Mouse (Mus musculus) neutrophil, adult 5-6 weeks (primary cell): ENCODE measurements at regions not wholly inside any gene's neighbourhood (a gene's known extent, or its start where the extent isn't known, plus 50 kb on each side); places are given as distances from the start of the nearest gene placed in this dataset.

Experiments
- ATAC-seq: fragments of 151-379, 151-347 bp; 2 replicates; pipeline ENCODE4 v1.8.0; 2017; ENCODE audit warnings: mild to moderate bottlenecking, moderate TSS enrichment; ENCODE audit not compliant: insufficient number of reproducible peaks, poor library complexity, low FRiP score, severe bottlenecking; ENCODE audit errors: extremely low read depth

- ATAC-seq = no peak
Observed at GRCm38 (mm10) chr6:100144544-100145287, 142.6 kb downstream of the Rybp start.

GRCm38 (mm10) chr6:100143586-100144301 lies 143.5 kb downstream of the Rybp start:
- no peak for ATAC-seq

DNA sequence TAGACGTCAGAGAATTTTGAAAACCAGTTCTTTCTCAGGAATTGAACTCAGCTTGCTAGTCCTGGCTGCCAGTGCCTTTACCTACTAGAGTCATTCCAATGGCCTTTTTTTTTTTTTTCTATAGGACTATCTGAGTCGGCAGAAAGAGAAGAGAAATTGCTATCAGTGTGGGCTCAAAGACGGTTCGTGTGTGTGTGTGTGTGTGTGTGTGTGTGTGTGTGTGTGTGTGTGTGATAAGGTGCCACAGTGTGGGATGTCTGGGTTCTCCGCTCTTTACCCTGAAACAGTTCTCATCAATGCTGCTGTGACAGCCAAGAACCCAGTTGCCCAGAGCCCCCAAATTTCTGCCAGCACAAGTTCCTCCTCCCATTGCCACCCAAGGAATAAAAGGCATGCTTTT lies 146.1 kb downstream of the Rybp start:
- no peak for ATAC-seq

GRCm38 (mm10) chr6:100140581-100141114 lies 146.6 kb downstream of the Rybp start:
- ATAC-seq = no peak

GRCm38 (mm10) chr6:100139809-100140208 lies 147.5 kb downstream of the Rybp start:
- ATAC-seq = no peak

DNA sequence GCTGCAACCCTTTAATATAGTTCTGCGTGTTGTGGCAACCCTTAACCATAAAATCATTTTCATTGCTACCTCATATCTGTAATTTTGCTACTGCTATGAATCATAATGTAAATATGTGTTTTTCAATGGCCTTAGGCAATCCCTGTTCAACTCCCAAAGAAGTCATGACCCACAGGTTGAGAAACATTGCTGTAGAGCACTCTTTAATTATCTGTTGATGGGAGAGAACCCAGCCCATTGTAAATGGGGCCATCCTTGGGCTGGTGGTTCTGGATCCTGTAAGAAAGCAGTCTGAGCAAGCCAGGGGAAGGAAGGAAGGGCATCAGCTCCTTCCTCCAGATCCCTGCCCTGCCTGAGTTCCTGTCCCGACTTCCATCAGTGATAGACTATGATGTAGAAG lies 148.6 kb downstream of the Rybp start:
- no peak for ATAC-seq

GRCm38 (mm10) chr6:100135177-100135576 lies 152.1 kb downstream of the Rybp start:
- no peak for ATAC-seq

DNA sequence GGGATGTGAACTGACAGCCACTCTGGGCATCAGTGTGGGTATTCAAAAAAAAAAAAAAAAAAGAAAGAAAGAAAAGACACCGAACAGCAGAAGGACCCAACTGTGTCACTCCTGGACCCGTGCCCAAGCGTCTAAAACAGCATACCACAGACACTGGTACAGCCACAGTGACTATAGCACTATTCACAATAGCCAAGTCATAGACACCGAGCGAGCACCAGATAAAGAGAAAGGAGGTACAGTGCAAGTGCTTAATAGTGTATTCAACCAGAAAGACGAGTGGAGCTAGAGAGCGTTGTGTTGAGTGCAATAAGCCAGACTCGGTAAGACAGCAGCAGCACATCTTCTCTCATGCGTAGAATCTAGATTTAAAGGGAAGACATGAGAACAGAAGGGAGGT lies 153.3 kb downstream of the Rybp start:
- no peak for ATAC-seq

DNA sequence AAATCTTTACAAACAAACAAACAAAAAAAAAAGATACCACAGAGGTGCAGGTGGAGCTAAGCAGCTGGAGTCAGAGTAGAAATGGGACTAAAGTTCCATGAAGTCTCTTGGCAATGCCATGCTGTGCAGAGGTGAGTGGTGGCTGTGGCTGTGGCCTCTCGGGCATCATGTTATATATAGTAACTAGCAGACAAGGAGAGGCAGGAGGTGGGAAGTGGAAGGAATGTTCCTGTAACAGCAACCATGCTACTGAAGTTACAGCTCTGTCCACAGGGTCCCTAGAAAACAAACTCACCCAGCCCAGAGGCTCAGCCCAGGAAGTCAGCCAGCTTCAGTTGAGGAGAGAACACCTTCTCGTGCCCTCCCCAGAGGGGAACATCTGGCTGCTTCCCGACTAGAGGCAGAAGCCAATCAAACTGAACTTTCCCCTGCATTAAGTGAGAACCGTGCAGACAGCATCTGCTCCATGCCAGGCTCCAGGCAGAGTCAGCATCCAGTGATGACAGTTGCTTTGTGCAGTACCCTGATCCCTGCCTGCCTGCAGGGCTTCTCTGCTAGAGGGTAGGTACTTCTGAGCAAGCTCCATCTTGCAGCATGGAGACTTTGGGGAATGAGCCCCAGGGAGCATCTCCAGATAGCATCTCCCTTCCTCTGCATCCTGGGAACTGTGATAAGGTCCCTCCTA lies 154.2 kb downstream of the Rybp start:
- ATAC-seq = no peak

GRCm38 (mm10) chr6:100127221-100128143 lies 159.8 kb downstream of the Rybp start:
- ATAC-seq = no peak

GRCm38 (mm10) chr6:100126736-100127135 lies 160.5 kb downstream of the Rybp start:
- no peak for ATAC-seq

DNA sequence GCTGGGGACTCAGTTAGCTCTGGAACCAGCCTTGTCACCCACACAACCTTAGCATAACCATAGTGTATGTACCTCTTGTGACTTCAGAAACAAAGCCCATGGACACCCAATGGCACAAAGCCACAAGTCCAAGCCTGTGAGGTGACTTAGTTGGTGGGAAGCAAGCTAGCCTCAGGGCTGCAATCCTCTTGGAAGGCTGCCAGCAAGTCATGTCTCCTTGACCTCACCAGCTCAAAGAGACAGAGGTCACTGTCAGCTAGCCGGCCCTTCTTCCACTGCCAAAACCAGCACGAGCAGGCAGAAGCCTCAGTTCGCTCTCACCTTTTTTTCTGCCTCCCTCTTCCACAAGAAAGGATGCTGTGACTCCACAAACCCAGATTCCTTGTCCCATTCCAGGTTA lies 161.0 kb downstream of the Rybp start:
- ATAC-seq = no peak

DNA sequence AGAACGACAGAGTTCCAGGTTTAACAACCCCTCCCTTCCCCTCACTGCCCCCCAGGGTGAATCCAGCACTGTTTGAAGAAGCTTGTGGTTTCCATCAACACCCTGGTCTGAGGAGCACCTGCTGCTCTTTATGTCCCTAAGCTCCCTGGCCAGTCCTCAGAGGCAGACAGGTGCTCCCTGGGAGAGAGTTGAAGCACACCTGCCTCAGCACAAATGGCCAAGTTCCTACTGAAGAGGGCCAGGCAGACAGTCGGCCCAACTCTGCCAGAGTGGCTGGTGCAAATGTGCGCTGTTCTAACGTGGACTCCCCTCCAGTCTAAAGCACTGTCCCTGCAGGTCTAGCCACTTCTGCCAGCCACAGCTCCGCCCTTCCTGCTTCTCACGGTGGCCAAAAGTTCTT lies 166.0 kb downstream of the Rybp start:
- no peak for ATAC-seq

- ATAC-seq = no peak
Observed at GRCm38 (mm10) chr6:100120017-100120944, 167.0 kb downstream of the Rybp start.

DNA sequence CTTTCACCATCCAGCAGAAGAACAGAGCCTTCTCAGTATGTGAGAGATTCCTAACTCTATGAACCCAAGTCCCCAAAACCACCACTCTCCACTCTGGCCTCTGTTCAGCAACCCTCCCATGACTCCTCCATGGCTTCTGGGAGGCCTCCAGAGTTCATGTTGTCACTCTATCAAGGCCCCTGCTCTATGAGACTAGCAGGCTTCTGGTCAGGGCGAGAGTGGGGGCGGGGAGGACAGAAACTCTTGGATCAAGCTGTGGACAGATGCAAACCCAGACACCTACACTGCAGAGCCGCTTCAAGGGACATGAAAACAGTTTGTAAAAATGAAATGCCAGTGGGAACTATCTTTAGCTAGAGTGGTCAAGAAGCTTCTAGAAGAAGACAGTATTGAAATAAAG lies 170.2 kb downstream of the Rybp start:
- no peak for ATAC-seq

DNA sequence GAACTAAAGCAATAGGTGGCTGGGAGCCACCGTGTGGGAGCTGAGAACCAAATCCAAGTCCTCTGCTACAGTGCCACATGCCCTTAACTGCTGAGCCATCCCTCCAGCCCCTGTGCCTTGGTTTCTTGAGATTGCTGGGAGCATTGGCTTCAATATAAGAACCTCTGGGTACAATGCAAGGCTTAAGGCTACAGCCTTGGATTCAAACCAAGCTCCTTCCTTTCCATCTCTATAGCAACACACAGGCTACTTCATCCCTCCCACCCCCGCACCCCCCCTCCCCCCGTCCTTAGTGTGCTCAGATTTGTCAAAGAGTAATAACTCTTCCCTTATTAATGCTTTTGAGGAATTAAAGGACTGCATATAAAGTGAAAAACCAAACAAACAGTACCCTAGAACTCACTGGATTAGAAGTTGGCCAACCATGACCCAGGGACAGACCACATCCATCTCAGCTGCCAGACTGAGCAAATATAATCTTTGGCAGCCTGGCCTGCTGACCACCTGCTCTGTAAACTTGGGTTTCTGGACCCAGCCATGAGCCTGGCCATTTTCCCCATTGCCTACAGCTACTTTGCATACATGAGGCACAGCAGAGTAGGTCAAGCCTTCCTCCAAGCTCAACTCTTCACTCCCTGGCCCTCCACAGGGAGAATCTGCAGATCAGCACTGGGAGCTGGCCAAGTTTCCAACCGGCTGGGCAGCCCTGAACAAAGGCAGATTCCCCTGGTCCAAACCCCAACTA lies 173.7 kb downstream of the Rybp start:
- ATAC-seq = no peak

- no peak for ATAC-seq
Observed at GRCm38 (mm10) chr6:100110981-100111660, 176.2 kb downstream of the Rybp start.
